Mouse (Mus musculus): ENCODE measurements at regions not wholly inside any gene's neighbourhood (a gene's known extent, or its start where the extent isn't known, plus 50 kb on each side); places are given as distances from the start of the nearest gene placed in this dataset.
"Not testable (repeated sequence)": the region's sequence is repeated elsewhere in the genome, so short reads cannot be mapped to it uniquely, and the experiment has no call there.

DNA sequence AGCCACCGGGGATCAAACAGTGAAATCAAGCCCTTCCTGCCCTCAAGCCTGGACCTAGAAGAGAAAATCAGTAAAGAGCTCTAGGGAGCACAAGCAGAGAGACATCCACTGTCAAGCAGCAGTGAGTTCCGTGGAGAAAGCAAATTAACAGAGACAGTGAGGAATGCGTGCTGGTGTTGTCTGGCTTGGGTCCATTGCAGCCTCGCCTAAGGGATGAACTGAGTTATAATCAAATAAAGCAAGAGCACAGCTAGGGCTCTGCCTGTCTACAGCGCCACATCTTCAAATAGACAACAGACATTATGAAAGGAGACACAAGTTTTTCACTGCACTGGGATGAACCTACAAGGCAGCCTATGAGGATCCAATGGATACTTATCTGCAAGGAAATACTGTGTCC is 62.3 kb upstream of the Xcl1 start:
- DNase-seq (ENCODE audit: low read depth in 1 of 2, low spot score in 2 of 2): no peak
- Histone ChIP-seq H3K4me3 (ENCODE audit: extremely low read depth, insufficient read depth, insufficient read length) (no peak overlapping the region), H3K36me3 (ENCODE audit: control insufficient read depth, insufficient read depth, low read length) (no peaks in the 10 kb centered on the region), H3K4me1 (ENCODE audit: control insufficient read depth, insufficient read depth, insufficient read length) (no peaks in the 10 kb centered on the region), H3K27me3 (ENCODE audit: control insufficient read depth, insufficient read depth, low read length) (no peaks in the 10 kb centered on the region), H3K27ac (ENCODE audit: insufficient read depth, low read length) (no peak overlapping the region)
- TF ChIP-seq POLR2A (IDR thresholded peaks at IDR 0.05; ENCODE audit: low read depth, low read length) (no peak), CTCF (IDR thresholded peaks at IDR 0.05; ENCODE audit: extremely low read depth, insufficient read depth, insufficient read length, insufficient replicate concordance) (no peak)
- 82% methylated on average over 5 of the region's 5 CpGs for WGBS

DNA sequence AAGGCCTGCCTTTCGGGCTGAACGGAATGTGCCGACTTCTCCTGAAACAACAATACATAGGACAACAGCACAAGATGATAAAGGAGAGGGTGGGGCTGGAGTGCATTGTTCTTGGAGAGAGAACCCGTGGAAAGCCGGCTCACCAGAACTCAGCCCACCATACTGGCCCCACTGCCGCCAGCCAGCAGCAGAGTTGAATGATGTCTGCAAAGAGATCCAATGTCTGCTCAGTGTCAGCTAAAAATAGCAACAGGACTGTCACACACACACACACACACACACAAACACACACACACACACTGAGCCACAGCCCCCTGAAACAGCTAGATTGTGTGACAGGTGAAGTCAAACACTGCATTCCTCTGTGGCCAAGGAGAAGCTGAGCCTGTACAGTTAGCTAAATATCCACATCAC is 58.9 kb upstream of the Xcl1 start:
- TF ChIP-seq POLR2A (IDR thresholded peaks at IDR 0.05; ENCODE audit: low read depth, low read length) (no peak), CTCF (IDR thresholded peaks at IDR 0.05; ENCODE audit: extremely low read depth, insufficient read depth, insufficient read length, insufficient replicate concordance) (no peak)
- 78% methylated on average over 6 of the region's 6 CpGs for WGBS
- no peak for DNase-seq (ENCODE audit: low read depth in 1 of 2, low spot score in 2 of 2)
- Histone ChIP-seq H3K27ac (ENCODE audit: insufficient read depth, low read length) (no peak overlapping the region), H3K4me1 (ENCODE audit: control insufficient read depth, insufficient read depth, insufficient read length) (no peaks in the 10 kb centered on the region), H3K36me3 (ENCODE audit: control insufficient read depth, insufficient read depth, low read length) (no peaks in the 10 kb centered on the region), H3K27me3 (ENCODE audit: control insufficient read depth, insufficient read depth, low read length) (no peaks in the 10 kb centered on the region), H3K4me3 (ENCODE audit: extremely low read depth, insufficient read depth, insufficient read length) (no peak overlapping the region)

DNA sequence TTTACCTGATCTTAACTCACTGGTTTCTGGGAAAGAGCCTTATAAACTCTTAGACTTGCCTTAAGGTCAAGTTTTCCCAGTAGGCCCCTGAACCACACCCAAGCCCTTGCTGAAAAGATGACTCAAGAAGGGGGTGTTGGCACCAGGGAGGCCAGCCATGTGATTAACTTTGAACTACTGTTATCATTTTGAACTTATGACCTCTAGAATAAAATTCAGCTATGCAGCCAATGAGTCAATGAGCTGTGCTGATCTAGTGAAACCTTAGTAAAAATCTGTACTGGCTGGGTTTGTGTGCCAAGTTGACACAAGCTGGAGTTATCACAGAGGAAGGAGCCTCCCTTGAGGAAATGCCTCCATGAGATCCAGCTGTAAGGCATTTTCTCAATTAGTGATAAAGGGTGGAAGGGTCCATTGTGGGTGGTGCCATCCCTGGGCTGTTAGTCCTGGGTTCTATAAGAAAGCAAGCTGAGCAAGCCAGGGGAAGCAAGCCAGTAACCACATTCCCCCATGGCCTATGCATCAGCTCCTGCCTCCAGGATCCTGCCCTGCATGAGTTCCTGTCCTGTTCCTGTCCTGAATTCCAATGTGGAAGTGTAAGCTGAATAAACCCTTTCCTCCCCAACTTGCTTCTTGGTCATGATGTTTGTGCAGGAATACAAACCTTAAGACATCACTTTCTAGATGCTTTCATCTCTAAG is 58.0 kb upstream of the Xcl1 start:
- H3K36me3 ChIP-seq (ENCODE audit: control insufficient read depth, insufficient read depth, low read length); H3K4me3 ChIP-seq (ENCODE audit: extremely low read depth, insufficient read depth, insufficient read length); H3K27me3 ChIP-seq (ENCODE audit: control insufficient read depth, insufficient read depth, low read length); H3K27ac ChIP-seq (ENCODE audit: insufficient read depth, low read length); H3K4me1 ChIP-seq (ENCODE audit: control insufficient read depth, insufficient read depth, insufficient read length); DNase-seq (ENCODE audit: low read depth in 1 of 2, low spot score in 2 of 2): not testable (repeated sequence)

DNA sequence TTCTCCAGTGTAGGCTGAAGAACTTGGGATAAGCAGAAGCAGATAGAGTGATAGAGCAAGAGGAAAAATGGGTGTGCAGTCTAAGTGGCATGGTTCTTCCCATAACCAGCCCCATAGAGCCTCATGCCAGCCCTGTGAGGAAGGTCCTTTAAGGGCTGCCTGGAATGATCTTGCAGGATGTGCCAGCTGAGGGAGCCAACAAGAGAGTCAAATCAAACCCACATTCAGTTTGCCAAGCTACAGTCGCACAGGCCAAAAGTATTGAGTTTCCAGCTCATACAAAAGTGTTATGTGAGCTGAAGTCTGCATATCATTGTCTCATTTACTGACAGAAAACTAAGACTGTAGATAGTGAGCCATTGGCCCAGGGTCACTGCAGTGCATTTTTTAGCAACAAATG is 53.7 kb upstream of the Xcl1 start:
- TF ChIP-seq POLR2A (IDR thresholded peaks at IDR 0.05; ENCODE audit: low read depth, low read length): no peak
- no peak for TF ChIP-seq CTCF (IDR thresholded peaks at IDR 0.05; ENCODE audit: extremely low read depth, insufficient read depth, insufficient read length, insufficient replicate concordance)
- Histone ChIP-seq H3K4me1 (ENCODE audit: control insufficient read depth, insufficient read depth, insufficient read length) (no peaks in the 10 kb centered on the region), H3K27ac (ENCODE audit: insufficient read depth, low read length) (no peak overlapping the region), H3K36me3 (ENCODE audit: control insufficient read depth, insufficient read depth, low read length) (no peaks in the 10 kb centered on the region), H3K27me3 (ENCODE audit: control insufficient read depth, insufficient read depth, low read length) (no peaks in the 10 kb centered on the region), H3K4me3 (ENCODE audit: extremely low read depth, insufficient read depth, insufficient read length) (no peak overlapping the region)
- WGBS: 95% methylated on average over 1 of the region's 1 CpGs
- DNase-seq (ENCODE audit: low read depth in 1 of 2, low spot score in 2 of 2): no peak

DNA sequence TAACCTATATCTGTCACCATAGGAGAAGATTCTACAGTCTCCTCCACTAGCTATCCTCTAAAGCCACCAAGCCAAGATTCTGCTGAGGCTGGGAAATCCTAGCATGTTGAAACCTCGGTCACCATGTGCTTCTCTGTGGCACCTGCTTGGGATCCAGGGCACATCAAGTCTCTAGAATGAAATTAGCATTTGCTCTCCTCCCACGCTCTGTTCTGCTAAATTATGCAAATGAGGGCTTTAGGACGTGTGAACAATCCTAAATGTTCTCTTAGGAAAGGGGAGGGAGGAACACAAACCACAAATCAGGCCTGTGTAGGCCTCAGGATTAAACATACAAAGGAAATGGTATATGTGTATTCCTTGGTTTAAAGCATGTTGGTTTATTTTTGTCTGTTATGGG is 52.9 kb upstream of the Xcl1 start:
- H3K27ac ChIP-seq (ENCODE audit: insufficient read depth, low read length): no peak overlapping the region
- no peak overlapping the region for H3K4me3 ChIP-seq (ENCODE audit: extremely low read depth, insufficient read depth, insufficient read length)
- WGBS: 67% methylated on average over 3 of the region's 3 CpGs
- H3K27me3 ChIP-seq (ENCODE audit: control insufficient read depth, insufficient read depth, low read length): no peaks in the 10 kb centered on the region
- no peak for DNase-seq (ENCODE audit: low read depth in 1 of 2, low spot score in 2 of 2)
- H3K36me3 ChIP-seq (ENCODE audit: control insufficient read depth, insufficient read depth, low read length): no peaks in the 10 kb centered on the region
- no peaks in the 10 kb centered on the region for H3K4me1 ChIP-seq (ENCODE audit: control insufficient read depth, insufficient read depth, insufficient read length)
- TF ChIP-seq CTCF (IDR thresholded peaks at IDR 0.05; ENCODE audit: extremely low read depth, insufficient read depth, insufficient read length, insufficient replicate concordance) (no peak), POLR2A (IDR thresholded peaks at IDR 0.05; ENCODE audit: low read depth, low read length) (no peak)

DNA sequence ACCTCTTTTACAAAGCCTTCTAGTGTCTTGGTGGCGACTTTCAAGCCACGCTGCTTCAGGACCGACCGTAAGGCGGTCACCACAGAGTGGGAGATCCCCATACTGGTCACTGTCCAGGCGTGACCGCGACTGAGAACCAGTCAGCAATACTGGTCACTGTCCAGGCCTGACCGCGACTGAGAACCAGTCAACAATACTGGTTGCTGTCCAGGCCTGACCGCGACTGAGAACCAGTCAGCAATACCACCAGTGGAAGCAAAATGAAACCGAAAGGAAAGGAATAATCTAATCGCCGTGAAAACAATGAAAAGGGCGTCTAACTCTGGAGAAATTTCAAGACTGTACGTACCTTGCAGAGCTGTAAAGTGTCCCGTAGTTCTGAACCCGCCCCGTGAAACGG is 50.2 kb upstream of the Xcl1 start:
- not testable (repeated sequence) for H3K36me3 ChIP-seq (ENCODE audit: control insufficient read depth, insufficient read depth, low read length); H3K27ac ChIP-seq (ENCODE audit: insufficient read depth, low read length); H3K27me3 ChIP-seq (ENCODE audit: control insufficient read depth, insufficient read depth, low read length); H3K4me1 ChIP-seq (ENCODE audit: control insufficient read depth, insufficient read depth, insufficient read length); DNase-seq (ENCODE audit: low read depth in 1 of 2, low spot score in 2 of 2); H3K4me3 ChIP-seq (ENCODE audit: extremely low read depth, insufficient read depth, insufficient read length)
- WGBS: 97% methylated on average over 21 of the region's 21 CpGs

Data from spleen, adult 2 months (tissue).